In the genomic region with DNA sequence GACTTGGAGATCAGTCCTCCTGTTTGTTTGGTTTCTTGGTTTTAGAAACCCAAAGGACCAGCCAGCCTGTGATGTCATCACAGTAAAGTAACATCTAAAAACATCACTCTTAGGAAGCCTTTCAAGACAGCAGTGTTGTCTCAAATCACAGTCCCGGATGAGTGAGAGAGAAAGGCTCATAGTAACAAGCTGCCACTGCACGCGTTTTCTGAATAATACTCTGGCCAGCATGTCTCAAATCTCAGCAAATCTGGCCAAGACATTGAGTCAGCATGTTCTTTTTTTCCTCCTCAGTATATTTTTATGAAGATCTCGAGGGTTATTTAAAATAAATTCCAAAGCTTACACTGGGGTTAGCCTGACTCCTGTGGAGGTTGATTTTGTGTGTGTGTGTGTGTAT, we compare ENCODE assay signal across 8 mouse cellular contexts.
DNase-seq lines count a peak whose midpoint lies in the region; ATAC-seq and TF ChIP-seq lines count a peak whose summit lies in the region.

No protein-coding gene starts in this region.

- TF ChIP-seq EP300 in liver, embryonic 14.5 days (IDR thresholded peaks at IDR 0.05; ENCODE audit: low read depth): no peak

- 15% methylated on average over 4 of the region's 4 CpGs for whole genome bisulfite sequencing in kidney, embryonic 16.5 days
- 10% methylated on average over 4 of the region's 4 CpGs for WGBS in heart, embryonic 15.5 days
- 39% methylated on average over 4 of the region's 4 CpGs for WGBS in liver, embryonic 14.5 days (ENCODE audit: insufficient replicate concordance)
- WGBS in stomach, embryonic 14.5 days: 18% methylated on average over 4 of the region's 4 CpGs

- peaks cover 23% of the 10 kb centered on the region for H3K36me3 ChIP-seq in kidney, embryonic 16.5 days (ENCODE audit: insufficient read depth, low read length)
- H3K36me3 ChIP-seq in heart, embryonic 15.5 days: peaks cover 16% of the 10 kb centered on the region; the same call in 1 of the 2 replicates
- H3K36me3 ChIP-seq in liver, embryonic 14.5 days (replicated peaks; ENCODE audit: control insufficient read depth, insufficient read depth, low read depth): no peaks in the 10 kb centered on the region
- peaks cover 18% of the 10 kb centered on the region for H3K36me3 ChIP-seq in stomach, embryonic 14.5 days (ENCODE audit: control insufficient read depth, insufficient read depth, low read length)

- H3K4me2 ChIP-seq in kidney, embryonic 16.5 days (replicated peaks; ENCODE audit: low read depth, low read length): peak overlapping the region; percentile 77
- H3K4me2 ChIP-seq in heart, embryonic 15.5 days: peak overlapping the region; percentile 59
- H3K4me2 ChIP-seq in liver, embryonic 14.5 days (ENCODE audit: low read depth): peak overlapping the region; percentile 53
- H3K4me2 ChIP-seq in stomach, embryonic 14.5 days (replicated peaks; ENCODE audit: low read depth, low read length): peak overlapping the region; percentile 66; the same call in 1 of the 2 replicates

- peaks cover 40% of the 10 kb centered on the region for H3K4me1 ChIP-seq in kidney, embryonic 16.5 days (ENCODE audit: insufficient read depth, low read length)
- peaks cover 66% of the 10 kb centered on the region for H3K4me1 ChIP-seq in heart, embryonic 15.5 days (replicated peaks)
- H3K4me1 ChIP-seq in liver, embryonic 14.5 days (replicated peaks; ENCODE audit: control insufficient read depth in 2 of 2, insufficient read depth in 2 of 2, low read length in 1 of 2): peaks cover 0 to 11% of the 10 kb centered on the region in 2 experiments; a peak in 2 of 4 replicates
- H3K4me1 ChIP-seq in stomach, embryonic 14.5 days (ENCODE audit: control insufficient read depth, insufficient read depth, low read length): peaks cover 11% of the 10 kb centered on the region

- H3K9ac ChIP-seq in kidney, embryonic 16.5 days (replicated peaks; ENCODE audit: low read length): peak overlapping the region; percentile 72; the same call in 1 of the 2 replicates
- H3K9ac ChIP-seq in heart, embryonic 15.5 days: peak overlapping the region; percentile 68
- H3K9ac ChIP-seq in liver, embryonic 14.5 days (replicated peaks): no peak overlapping the region
- no peak overlapping the region for H3K9ac ChIP-seq in stomach, embryonic 14.5 days (replicated peaks; ENCODE audit: low read depth, low read length)

- no peaks in the 10 kb centered on the region for H3K27me3 ChIP-seq in kidney, embryonic 16.5 days (ENCODE audit: insufficient read depth, low read length)
- H3K27me3 ChIP-seq in heart, embryonic 15.5 days: no peaks in the 10 kb centered on the region
- peaks cover 4% of the 10 kb centered on the region for H3K27me3 ChIP-seq in liver, embryonic 14.5 days (ENCODE audit: control insufficient read depth, insufficient read depth, low read length)
- H3K27me3 ChIP-seq in stomach, embryonic 14.5 days (ENCODE audit: control insufficient read depth, insufficient read depth, low read length): no peaks in the 10 kb centered on the region

- peak overlapping the region; percentile 55 for H3K4me3 ChIP-seq in kidney, embryonic 16.5 days (ENCODE audit: low read length)
- peak overlapping the region; percentile 65 for H3K4me3 ChIP-seq in heart, embryonic 15.5 days
- peak overlapping the region in 1 of 2 experiments; percentile 42; a peak in 2 of 4 replicates for H3K4me3 ChIP-seq in liver, embryonic 14.5 days (ENCODE audit: insufficient read depth in 1 of 2, low read depth in 2 of 2, low read length in 2 of 2)
- peak overlapping the region; percentile 24 for H3K4me3 ChIP-seq in stomach, embryonic 14.5 days (ENCODE audit: low read depth, low read length)

- DNase-seq in kidney, adult 8-10 months: no peak
- DNase-seq in liver, embryonic 14.5 days (ENCODE audit: low read depth in 3 of 3, low spot score in 3 of 3): no peak
- no peak for DNase-seq in gastrocnemius, adult 18-20 months (ENCODE audit: low spot score)
- DNase-seq in frontal cortex, adult 2 months (ENCODE audit: extremely low spot score in 1 of 2, low spot score in 1 of 2): no peak
- no peak for DNase-seq in left cerebral cortex, adult 18-20 months (ENCODE audit: low spot score in 2 of 2)

- no peak for ATAC-seq in kidney, embryonic 16.5 days (ENCODE audit: low FRiP score, low TSS enrichment)
- no peak for ATAC-seq in heart, embryonic 15.5 days (replicated peaks; ENCODE audit: insufficient number of reproducible peaks, insufficient read depth, low FRiP score, low read depth)
- ATAC-seq in liver, embryonic 14.5 days (ENCODE audit: insufficient read depth): no peak
- ATAC-seq in stomach, embryonic 14.5 days (ENCODE audit: insufficient number of reproducible peaks, insufficient read depth, low FRiP score, low read depth): no peak

- peak overlapping the region; percentile 96; the same call in 1 of the 2 replicates for H3K27ac ChIP-seq in kidney, embryonic 16.5 days (ENCODE audit: low read length)
- peak overlapping the region; percentile 94 for H3K27ac ChIP-seq in heart, embryonic 15.5 days
- H3K27ac ChIP-seq in liver, embryonic 14.5 days: no peak overlapping the region
- no peak overlapping the region for H3K27ac ChIP-seq in stomach, embryonic 14.5 days (ENCODE audit: low read length)

- no peaks in the 10 kb centered on the region for H3K9me3 ChIP-seq in kidney, embryonic 16.5 days (ENCODE audit: low read length)
- no peaks in the 10 kb centered on the region for H3K9me3 ChIP-seq in heart, embryonic 15.5 days (replicated peaks)
- H3K9me3 ChIP-seq in liver, embryonic 14.5 days (ENCODE audit: control insufficient read depth, low read length): no peaks in the 10 kb centered on the region
- no peaks in the 10 kb centered on the region; the same call in 1 of the 2 replicates for H3K9me3 ChIP-seq in stomach, embryonic 14.5 days (ENCODE audit: control insufficient read depth, low read depth, low read length)

- no peak for TF ChIP-seq CTCF in liver, embryonic 14.5 days (IDR thresholded peaks at IDR 0.05; ENCODE audit: low read depth)

Comparison
In these comparisons a context has a peak if more than half of its experiments do, and no peak if none do; other contexts are left out.
1. H3K27ac ChIP-seq: peak in kidney, embryonic 16.5 days (single experiment) and heart, embryonic 15.5 days (single experiment); none in liver, embryonic 14.5 days (single experiment) and stomach, embryonic 14.5 days (single experiment).
2. H3K9ac ChIP-seq: peak in kidney, embryonic 16.5 days (single experiment) and heart, embryonic 15.5 days (single experiment); none in liver, embryonic 14.5 days (single experiment) and stomach, embryonic 14.5 days (single experiment).
3. Peak in every context shown above with its lines, with median percentiles within 50 percentile points of each other: H3K4me2 ChIP-seq.